Mouse (Mus musculus) adrenal gland, postnatal 4 days (tissue): Measurements from ENCODE around the gene Akap11. TPM values are rescaled to one million over a fixed set of nuclear protein-coding genes. Genes with fewer than 3 reads are reported as not detected.

Experiments
- DNase-seq, 2 experiments: peaks; one replicate each; pipeline ENCODE4 v3.0.0; 2021 to 2022; ENCODE audit warnings: low spot score in 2 of 2, mixed read lengths in 2 of 2
- total RNA-seq, 2 experiments: library from RNA; stranded (reverse); gene quantifications; 2 replicates each; pipeline ENCODE4 v1.2.3; 2021

The Akap11 gene
- total RNA-seq, 2 experiments from 2014 or later: 51.0 to 53.9 TPM

DNA sequence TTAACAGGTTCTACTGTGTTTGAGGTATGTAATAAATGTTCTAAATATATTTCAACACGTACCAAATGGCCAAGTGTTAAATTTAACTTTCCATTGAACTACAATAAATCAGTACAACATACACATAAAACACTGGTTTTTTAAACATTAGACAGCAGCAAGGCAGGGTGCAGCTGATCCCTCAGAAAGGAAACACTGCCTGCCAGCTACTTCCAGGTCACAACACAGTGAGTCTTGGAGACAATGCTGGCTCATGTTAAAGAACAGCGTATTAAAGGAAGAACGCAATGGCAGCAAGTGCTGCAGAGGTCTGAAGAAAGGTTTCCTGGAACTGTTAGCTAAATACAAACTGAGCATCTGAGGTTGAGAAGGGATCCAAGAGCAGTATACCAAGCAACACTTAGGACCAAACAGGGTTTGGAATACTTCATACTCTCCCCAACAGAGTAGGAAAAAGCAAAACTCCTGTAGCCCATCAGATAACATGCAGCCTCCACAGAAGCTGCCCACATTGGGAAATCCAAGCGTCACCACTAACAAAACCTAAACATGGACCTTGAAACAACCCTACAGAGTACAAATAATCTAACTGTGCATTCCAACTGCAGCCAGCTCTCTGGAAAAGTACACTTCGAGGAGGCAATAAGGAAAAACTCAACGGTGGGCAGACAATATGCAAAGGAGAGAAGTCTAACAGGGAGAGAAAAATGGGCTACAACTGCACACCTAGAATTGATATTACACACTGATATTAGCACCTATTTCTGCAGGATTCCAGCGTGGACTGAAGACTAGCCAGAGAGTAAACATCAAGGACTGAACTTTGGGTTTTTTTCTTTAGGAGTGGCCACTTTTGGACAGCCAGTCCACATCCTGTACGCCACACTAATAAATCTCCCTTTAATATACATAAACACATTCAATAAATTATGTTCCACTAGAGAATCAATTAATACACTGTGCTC, 7.9 kb downstream of the Akap11 start:
- no peak for DNase-seq

DNA sequence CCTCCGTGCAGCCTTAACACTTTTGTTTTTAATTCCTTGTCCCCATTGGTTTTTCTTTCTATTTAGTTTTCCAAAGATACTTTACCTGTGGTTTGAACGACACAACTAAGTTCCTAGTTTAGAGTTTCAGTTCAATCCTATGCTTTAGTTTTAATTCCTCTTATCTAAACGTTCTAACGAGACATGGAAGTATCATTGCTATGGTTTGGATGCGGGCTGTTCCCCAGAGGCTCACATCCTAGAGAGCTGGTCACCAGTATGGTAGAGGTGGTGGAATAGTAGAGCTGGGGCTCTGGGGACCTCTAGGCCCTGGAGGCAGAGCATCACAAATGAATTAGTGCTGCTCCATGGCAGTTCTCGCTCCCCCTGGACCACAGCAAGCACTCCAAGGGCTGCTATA, 9.7 kb downstream of the Akap11 start:
- no peak for DNase-seq

DNA sequence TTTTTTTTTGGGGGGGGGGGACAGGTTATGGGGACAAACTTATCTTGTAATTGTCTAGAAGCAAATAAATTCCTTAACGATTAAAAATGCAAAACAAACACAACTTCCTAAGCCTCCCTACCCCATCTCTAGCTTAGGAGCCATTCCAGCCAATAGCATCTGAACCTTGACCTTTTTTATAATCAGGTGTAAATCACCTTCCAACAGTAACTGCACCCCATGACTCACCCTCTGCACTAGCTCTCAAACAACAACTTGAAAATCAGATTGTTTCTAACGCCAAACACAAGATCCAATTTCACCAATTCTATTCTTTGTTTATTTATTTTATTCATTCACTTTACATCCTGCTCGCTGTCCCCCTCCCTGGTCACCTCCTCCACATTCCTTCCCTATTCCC, 10.1 kb downstream of the Akap11 start:
- no peak for DNase-seq

DNA sequence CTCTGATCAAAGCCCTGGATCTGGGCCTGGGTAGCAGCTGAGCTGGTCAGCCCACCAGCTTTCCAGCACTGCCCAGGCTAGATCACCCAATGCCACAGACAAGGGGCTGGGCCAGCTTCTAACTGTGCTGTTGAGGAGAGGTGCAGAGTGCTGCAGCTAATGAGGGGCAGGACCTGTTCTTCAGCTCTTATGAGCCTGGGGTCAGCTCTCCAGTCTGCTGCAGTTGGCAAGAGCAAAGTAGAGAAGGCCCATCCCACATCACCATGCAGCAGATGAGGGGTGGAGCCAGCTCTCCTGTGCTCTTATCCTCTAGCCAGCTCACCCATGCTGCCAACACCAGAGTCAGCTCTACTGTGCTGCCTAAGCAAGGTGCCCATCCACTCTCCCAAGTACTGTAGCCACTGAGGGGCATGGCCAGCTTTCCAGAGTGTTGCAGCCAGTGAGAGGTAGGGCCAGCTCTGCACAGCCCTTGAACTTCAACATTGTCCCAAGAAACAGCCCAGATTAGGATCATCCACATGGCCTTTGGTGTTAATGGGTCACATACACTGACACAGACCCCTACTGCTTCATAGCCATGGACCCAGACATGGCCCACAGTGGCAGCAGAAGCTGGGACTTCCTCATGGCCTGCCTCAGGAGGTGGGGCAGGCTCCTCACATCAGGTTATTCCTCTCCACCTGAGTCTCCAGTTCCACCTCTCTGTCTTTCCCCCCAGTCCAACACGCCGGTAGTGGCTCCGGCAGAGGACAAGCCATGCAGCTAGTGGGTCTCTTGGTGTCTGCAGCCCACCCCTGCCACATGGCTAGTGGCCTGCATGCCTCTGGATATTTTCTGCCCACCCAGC, 10.8 kb downstream of the Akap11 start:
- DNase-seq: no peak

DNA sequence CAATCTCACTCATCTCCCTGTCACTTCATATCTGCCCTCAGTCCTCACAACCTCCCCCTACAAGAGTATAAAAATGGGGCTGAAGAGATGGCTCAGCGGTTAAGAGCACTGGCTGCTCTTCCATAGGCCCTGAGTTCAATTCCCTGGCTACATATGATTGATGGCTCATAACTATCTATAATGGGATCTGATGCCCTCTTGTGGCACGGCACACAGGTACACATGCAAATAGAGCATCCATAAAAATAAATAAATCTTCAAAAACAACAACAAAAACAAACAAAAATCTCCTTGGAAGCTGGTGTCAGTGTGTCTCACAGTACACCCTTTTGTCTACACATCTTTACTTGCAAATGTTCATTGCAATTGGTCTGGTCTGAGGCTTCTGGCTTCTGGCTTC, 11.5 kb downstream of the Akap11 start:
- no peak for DNase-seq

DNA sequence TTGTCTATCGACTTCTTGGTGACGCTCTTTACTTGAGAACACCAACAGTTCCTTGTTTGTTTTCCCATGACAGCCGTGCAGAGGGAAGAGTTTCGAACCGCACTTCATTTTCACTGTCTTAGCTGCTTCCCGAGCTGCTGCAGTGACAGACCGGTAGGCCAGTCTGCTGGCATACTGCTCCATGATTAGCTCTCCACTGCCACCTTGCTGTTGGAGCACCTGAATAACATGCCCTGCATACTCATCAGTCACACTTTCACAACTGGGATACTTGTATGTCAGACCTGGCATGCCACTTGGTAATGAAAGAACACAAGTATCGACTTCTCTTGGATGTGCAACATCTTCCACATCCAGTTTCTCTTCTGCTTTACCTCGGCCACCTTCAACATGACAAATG, 25.9 kb downstream of the Akap11 start:
- DNase-seq: no peak

DNA sequence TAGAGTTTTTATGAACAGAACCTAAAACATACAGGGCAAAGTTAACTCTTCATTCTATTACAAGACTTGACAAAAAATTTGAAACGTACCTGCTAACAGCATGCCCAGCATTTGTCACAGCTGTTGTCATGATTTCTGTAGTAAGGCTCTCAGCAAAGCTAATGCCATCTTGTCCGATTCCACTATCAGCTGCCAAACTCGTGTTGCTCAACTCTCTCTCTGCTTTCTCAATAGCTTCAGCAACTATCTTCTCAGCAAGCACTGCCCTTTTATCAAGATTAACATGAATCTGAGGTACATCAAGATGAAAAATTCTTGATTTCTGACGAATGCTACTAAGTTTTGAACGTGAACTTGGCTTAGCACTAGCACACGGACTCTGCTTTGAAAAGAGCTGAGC, 26.8 kb downstream of the Akap11 start:
- DNase-seq: no peak

DNA sequence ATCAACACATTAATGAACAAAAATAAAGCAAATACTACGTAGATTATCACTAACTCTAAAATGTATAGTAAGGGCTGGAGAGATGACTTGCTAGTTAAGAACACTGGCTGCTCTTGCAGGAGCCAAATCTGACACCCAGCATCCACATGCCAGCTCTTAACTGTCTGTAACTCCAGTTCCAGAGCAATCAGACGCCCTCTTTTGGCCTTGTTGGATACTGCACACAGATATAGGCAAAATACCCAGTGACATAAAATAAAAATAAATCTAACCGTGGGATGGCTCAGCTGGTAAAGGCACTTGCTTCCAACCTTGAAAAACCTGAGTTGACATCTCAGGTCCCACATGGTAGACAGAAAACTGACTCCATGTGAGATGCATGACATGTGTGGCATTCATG, 36.0 kb downstream of the Akap11 start:
- no peak for DNase-seq

DNA sequence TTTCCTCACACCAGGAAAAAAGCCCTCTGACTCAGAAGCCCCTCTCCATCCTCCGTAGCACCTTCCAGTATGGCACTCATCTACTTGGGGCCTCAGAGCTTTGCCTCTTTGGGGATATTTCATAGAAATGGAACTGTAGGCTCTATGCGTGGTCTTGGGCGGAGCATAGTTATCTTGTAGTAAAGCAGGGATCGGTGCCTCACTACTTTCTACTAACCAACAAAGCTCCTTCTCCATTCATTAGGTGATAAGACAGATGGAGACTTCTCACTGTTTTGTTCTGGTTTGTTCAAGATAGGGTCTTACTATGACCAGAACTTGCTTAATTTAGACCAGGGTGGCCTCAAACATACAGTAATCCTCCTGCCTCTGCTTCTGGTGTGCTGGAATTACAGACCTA, 39.9 kb downstream of the Akap11 start:
- DNase-seq: no peak

DNA sequence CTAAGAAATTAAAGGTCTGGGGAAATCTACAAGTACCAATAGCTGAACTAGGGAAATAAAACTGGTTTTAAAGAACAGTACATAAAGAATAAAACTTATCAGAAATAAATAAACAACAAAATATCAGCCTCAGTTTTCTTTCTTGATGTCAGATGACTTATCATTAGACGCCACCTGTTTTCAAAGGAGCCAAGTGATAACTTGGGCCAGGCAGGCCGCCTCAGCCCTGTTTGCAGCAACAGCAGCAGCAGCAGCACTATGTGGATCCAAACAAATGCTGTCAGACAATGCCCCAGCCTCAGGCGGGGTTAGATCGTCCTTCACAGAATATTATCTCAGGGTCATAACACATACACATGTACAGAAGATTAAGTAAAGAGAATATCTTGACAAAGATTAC, 41.4 kb downstream of the Akap11 start:
- no peak for DNase-seq

DNA sequence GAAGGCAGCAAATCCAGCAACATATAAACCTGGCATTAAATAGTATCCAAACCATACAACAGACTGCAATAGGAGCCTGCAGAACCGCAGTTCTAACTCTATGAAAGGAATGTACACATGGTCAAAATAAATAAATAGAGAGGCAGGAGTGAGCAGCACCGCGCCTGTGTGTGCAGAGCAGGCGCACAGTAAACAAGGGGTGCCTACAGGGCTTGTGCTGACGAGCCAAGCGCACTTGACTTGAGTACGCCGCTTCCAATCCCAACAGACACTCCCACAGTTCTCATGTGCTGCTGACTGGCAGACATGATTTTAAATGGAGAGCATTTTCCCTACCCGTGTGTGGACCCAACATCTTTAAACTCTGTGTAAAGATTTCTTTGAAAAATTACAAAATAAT, 44.0 kb downstream of the Akap11 start:
- DNase-seq: no peak

DNA sequence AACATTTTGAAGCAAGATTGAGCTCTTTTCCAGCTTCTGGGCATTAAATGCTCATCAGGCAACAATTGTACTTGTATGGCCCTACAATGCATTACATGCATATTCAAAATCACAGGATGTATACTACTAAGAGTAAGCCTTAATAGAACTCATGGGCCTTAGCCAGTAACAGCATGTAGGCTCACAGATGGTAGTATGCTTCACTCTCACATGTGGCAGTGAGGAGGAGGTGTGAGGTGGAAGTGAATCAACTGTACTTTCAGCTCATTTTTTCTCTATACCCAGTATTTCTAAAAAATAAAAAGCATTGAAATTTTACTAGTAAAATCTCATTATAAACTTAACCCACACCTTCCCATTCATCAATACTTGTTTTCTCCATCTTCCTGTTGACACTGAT, 45.2 kb downstream of the Akap11 start:
- no peak for DNase-seq

DNA sequence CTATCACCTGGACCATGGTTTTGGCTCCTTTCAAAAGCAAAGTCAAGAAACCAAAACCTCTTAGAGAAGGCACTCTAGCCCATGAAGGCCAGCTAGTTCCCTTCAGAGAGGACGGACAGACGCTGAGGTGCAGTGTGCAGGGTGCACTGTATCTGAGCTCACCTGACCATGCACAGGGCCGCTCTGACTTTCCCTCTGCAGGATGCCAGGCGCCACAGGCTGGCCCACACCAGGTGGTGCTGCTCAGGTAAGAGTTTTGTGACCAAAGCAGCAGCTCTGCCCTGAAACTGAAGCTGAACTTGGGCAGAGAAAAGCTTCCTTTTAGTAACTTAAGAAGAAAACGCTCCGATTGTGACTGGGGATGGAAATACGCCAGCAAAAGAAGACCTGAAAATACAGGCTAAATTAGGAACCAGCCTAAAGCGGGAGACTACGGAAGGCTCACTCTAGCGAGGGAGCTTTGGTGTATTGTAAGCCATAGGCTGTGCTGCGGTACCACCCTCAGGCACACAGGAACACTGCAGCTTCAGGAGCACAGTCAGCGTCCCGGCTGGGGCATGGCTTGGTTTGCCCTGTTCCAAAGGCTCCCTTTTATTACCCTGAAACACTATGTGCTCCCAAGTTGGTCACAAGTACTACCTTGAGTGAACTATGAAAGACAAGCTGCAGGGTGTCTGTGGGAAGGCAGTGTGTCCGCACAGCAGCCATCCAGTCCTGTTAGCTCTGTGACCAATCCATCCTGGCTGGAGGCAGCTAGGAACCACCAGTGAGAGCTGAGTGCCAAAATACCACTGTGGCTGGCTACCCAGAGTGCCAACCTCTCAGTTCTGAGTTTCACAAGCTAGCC, 54.0 kb downstream of the Akap11 start:
- DNase-seq: peak; percentile 9 to 10

DNA sequence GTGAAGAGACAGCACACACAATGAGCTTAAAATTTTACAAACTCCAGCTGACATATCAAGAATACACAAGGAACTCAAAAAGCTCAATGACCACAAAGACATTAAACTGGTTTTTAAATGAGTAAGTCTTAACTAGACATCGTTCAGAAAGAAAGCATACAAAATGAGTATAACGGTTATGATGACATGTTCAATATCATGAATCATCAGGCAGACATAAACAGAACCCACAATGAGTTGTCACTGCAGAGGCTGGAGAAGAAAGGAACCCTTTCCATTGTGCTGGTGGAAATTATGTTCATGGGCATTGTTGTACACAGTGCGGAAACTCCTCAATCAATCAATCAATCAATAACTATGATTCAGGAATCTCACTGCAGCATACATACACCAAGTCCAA, 62.5 kb downstream of the Akap11 start:
- no peak for DNase-seq

DNA sequence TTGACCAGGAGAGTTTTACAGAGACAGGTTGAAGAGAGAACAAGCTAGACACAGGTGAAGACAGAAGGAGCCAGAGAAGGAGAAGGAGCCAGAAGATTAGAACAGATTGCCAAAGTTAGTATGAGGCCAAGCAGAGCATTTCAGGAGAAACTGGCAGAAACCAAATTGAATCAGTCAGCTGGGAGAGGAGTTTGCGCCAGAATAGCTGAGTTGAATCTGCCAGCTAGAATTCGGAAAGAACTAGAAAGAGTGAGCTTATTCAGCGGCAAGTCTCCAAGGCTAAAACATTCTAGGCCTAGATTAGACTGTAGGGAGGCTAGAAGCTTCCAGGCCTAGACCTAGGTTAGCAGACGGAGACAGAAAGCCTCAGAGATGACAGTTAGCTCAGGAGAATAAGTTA, 65.9 kb downstream of the Akap11 start:
- no peak for DNase-seq

DNA sequence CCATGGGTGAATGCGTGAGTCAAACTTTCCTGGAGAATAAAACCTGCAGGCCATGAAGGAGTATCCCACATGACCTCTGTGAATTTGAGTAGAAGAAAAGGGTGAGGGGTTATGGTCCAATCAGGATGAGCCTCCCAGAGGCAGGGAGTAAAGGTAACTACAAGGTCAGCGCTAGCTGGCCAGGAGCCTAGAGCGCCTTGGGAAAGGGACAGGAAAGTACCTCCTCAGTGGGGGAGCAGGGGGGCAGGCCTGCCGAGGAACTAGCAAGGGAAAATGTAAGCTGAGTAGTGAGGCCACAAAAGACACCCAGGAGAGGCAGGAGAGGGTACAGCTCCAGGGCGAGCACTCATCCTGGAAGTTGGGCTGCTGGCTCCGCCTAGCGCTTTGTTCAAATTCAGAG, 67.6 kb downstream of the Akap11 start:
- no peak for DNase-seq

DNA sequence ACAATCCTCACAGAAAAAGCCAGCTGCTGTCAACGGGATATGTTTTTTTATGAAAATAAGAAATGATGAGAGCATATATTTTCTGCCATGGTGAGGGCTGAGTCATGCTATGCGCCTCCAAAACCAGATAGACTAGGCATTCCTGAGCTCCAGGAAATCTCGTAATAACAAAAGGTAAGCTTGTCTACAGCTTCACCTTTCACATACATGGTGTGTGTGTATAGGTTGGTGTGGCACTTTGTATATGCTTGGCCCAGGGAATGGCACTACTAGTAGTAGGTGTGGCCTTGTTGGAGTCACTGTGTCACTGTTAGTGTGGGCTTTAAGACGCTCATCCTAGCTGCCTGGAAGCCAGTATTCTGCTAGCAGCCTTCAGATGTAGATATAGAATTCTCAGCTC, 68.6 kb downstream of the Akap11 start:
- no peak for DNase-seq

DNA sequence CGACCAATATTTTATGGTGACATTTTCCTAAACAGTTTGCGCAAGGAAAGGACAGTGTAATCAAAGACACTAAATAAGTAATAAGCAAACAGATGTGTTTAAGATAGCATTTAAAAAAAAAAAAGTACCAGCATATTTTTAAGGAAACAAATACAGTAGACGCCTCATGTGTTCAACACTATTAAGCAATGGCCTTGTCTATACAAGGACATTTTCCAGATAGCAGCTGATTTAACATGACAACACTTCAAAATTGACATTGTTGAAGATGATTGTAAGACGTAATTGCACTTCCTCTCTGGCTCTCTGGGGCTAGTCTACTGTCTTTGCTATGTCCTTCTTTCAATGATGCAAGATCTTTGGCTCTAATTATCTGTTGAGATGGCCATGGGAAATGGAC, 72.3 kb downstream of the Akap11 start:
- no peak for DNase-seq

DNA sequence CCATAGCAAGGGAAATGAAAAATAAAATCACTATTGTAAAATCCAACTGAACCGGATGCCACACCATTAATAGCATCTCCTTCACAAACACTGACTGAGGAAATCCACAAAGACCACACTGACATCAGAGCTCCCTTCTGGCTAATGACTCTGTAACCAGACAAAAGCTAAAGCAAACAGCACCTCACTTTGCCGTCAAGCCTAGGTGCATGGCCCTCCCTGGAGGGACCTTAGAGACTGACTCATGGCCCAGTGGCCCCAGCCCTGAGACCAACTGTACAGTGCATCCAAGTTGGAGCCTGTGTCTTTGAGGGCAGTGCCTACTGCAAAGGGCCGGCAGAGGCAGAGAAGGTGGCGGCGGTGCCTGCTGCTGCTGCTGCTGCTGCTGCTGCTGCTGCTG, 77.5 kb downstream of the Akap11 start:
- DNase-seq: no peak

DNA sequence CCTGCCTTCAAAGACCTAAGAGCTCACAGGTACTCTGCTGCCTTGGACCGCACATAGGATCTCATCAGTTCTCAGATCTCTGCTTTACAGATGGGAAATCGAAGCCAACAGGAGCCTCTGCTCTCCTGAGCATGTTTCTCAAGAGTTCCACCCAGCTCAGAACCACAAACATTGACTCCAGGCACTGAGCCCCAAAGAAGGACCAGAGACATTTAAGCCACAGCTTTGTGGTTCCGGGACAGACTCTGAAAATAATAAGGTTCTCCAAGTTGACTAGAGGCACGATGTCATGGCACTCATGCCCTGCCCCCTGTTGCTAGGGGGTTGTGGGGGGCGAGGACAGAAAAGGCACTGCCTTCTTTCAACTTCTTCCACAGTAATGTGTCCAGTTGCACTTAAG, 77.9 kb downstream of the Akap11 start:
- no peak for DNase-seq

DNA sequence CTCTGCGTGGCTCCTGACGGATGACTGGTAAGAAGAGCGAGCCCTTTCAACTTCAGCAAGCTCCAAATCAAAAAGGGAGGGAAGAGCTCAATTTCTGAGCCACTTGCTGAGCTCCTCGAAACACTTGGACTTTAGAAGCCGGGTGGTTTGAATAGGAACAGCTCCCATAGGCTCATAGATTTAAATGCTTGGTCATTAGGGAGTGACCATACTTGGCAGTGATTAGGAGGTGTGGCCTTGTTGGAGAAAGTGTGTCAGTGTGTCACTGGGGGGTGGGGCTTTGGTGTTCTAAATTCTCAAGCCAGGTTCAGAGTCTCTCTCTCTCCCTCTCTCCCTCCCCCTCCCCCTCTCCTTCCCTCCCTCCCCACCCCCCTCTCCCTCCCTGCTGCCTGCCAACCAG, 81.6 kb downstream of the Akap11 start:
- DNase-seq: no peak
